Mouse (Mus musculus) heart, adult 2 months (tissue): ENCODE measurements at regions not wholly inside any gene's neighbourhood (a gene's known extent, or its start where the extent isn't known, plus 50 kb on each side); places are given as distances from the start of the nearest gene placed in this dataset.

Experiments used
- DNase-seq, 2 experiments: peaks; one replicate each; pipeline ENCODE4 v3.0.0; 2021
- H3K27ac ChIP-seq: fragments of 200-600 bp; 2 replicates; pipeline ENCODE4 v1.8.1; 2022
- H3K27me3 ChIP-seq: fragments of 200-500 bp; 2 replicates; pipeline ENCODE4 v1.6.1; 2012; ENCODE audit warnings: mild to moderate bottlenecking, low read length, inconsistent platforms, mixed read lengths; ENCODE audit not compliant: control insufficient read depth, insufficient read depth
- H3K36me3 ChIP-seq: fragments of 200-500 bp; 2 replicates; pipeline ENCODE4 v1.6.1; 2012; ENCODE audit warnings: low read length, inconsistent platforms; ENCODE audit not compliant: control insufficient read depth, insufficient read depth
- H3K4me1 ChIP-seq: fragments of 200-500 bp; 2 replicates; pipeline ENCODE4 v1.6.1; 2011; ENCODE audit warnings: low read length; ENCODE audit not compliant: control insufficient read depth, insufficient read depth
- H3K4me3 ChIP-seq: fragments of 200-600 bp; 2 replicates; pipeline ENCODE4 v1.8.1; 2022
- H3K79me2 ChIP-seq: fragments of 200-500 bp; replicated peaks from 2 replicates; pipeline ENCODE4 v1.6.1; 2012; ENCODE audit warnings: mild to moderate bottlenecking, inconsistent platforms, low read length, moderate library complexity, mixed read lengths; ENCODE audit not compliant: control insufficient read depth, insufficient read depth
- H3K9ac ChIP-seq: fragments of 200-500 bp; 2 replicates; pipeline ENCODE4 v1.6.1; 2012; ENCODE audit warnings: low read depth, mild to moderate bottlenecking, control low read depth, inconsistent platforms, low read length, mixed read lengths
- CTCF ChIP-seq: fragments of 200-600 bp; IDR thresholded peaks from 2 replicates; pipeline ENCODE4 v1.8.1; 2022; ENCODE audit warnings: antibody characterized with exemption, mild to moderate bottlenecking, moderate library complexity
- EP300 ChIP-seq: fragments of 200-500 bp; IDR thresholded peaks from 2 replicates; pipeline ENCODE4 v1.6.1; 2011; ENCODE audit warnings: low read depth, low read length, control low read depth; ENCODE audit not compliant: insufficient read depth
- POLR2A ChIP-seq: fragments of 200-500 bp; IDR thresholded peaks from 2 replicates; pipeline ENCODE4 v1.6.1; 2011; ENCODE audit warnings: mild to moderate bottlenecking, low read depth, low read length, control low read depth; ENCODE audit not compliant: insufficient read depth
- WGBS: fragments of 180-500 bp; shearing (Covaris S2); methylation state at CpG from one replicate; pipeline ENCODE4 v1.1.7; 2018; 5-methylcytosine and 5-hydroxymethylcytosine counted together
- intact Hi-C: fragments of 180-260 bp; cut with DNase I; formaldehyde crosslinking; loops from one replicate; pipeline ENCODE4 v1.15.1; 2025

GRCm38 (mm10) chr14:105056171-105056570 is 121.0 kb downstream of the Rbm26 start:
- TF ChIP-seq POLR2A (no peak), CTCF (no peak), EP300 (no peak)
- 70% methylated on average over 6 of the region's 6 CpGs for WGBS
- no peaks in the 10 kb centered on the region for H3K79me2 ChIP-seq

DNA sequence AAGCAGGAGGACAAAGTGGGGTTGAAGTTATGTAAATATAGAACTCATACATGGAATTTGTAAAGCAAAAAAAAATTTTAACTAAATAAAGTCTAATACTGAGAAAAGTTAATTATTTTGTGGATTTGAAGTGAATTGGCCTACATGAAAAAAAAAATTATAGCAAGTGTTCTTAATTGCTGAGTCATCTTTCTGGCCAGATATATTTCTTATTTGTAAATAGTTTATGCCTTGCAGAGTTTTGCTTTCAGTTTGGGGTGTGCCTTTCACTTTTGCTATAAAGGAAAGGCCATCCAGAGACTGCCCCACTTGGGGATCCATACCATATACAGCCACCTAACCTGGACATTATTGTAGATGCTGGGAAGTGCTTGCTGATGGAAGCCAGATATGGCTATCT is 138.3 kb downstream of the Rbm26 start:
- Histone ChIP-seq H3K9ac (no peak overlapping the region), H3K36me3 (no peaks in the 10 kb centered on the region), H3K4me3 (no peak overlapping the region), H3K27ac (no peak overlapping the region), H3K79me2 (no peaks in the 10 kb centered on the region), H3K27me3 (no peaks in the 10 kb centered on the region), H3K4me1 (no peaks in the 10 kb centered on the region)
- DNase-seq: no peak
- TF ChIP-seq CTCF: no peak
- intact Hi-C loops: no loop called here

More at GRCm38 (mm10) chr14:105056171-105056570, 121.0 kb downstream of the Rbm26 start:
- Histone ChIP-seq H3K36me3 (no peaks in the 10 kb centered on the region), H3K9ac (no peak overlapping the region), H3K4me3 (no peak overlapping the region), H3K4me1 (no peaks in the 10 kb centered on the region), H3K27me3 (no peaks in the 10 kb centered on the region), H3K27ac (no peak overlapping the region)
- no peak for DNase-seq
- intact Hi-C loops: no loop called here

- Histone ChIP-seq H3K79me2 (no peaks in the 10 kb centered on the region), H3K27ac (no peak overlapping the region), H3K36me3 (no peaks in the 10 kb centered on the region), H3K9ac (no peak overlapping the region), H3K4me3 (no peak overlapping the region), H3K27me3 (no peaks in the 10 kb centered on the region), H3K4me1 (no peaks in the 10 kb centered on the region)
- intact Hi-C loops: no loop called here
- DNase-seq: no peak
- TF ChIP-seq EP300 (no peak), CTCF (no peak), POLR2A (no peak)
- WGBS: 32% methylated on average over 14 of the region's 14 CpGs
Measured at GRCm38 (mm10) chr14:105034712-105035377, 142.3 kb downstream of the Rbm26 start.

DNA sequence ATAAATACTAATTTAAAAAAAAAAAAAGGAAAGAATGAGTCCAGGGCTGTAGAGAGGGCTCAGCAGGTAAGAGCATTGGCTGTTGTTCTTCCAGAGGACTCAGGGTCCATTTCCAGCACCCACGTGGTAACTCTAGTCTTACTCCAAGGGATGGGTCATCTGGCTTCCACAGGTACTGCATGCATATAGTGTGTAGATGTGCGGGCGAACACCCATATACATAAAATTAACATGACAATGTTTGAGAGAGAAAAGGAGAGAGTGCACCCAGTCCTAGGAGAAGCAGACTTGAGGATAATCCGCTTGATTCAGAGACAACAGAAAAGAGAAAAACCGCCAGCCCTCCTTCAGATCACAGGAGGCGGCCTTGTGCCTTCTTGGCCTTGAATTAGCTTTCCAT is 157.2 kb downstream of the Rbm26 start:
- Histone ChIP-seq H3K9ac (no peak overlapping the region), H3K27ac (no peak overlapping the region), H3K4me3 (no peak overlapping the region), H3K27me3 (no peaks in the 10 kb centered on the region), H3K79me2 (no peaks in the 10 kb centered on the region), H3K36me3 (no peaks in the 10 kb centered on the region), H3K4me1 (no peaks in the 10 kb centered on the region)
- DNase-seq: no peak
- intact Hi-C loops: no loop called here
- WGBS: 68% methylated on average over 6 of the region's 6 CpGs
- TF ChIP-seq EP300 (no peak), POLR2A (no peak), CTCF (no peak)

DNA sequence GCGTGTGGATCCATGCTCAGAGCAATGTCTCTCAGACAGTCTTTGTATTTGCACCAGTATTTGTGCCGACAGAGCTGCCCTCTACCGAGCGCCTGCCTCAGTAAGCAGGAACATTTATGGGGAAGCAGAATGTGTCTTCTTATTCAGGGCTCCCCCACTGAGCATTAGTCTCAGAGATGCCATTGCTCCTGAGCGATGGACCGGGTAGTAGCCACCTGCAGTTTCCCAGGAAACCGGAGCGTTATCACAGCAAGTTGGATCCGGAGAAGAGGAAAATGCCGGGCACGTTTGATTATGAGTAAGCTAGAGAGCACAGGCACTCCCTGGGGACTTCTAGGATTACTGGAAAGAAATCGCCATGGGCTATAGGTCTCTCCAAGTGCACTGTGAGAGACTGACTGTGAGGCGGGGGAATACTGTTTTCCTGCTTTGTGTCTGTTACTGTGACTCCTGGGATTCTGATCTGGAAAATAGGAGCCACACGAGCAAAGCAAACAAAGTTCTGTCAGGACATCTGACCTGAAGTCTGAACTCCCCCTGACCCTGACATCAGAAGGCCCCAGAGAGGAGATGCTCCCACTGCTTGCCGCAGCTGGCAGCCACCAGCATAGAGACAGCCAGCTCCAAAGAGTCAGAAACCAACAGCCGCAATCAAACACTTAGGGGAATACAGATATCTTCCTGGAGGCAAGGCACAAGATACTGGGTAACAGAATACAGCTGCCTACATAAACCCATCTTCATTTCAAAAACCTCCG is 160.9 kb downstream of the Rbm26 start:
- no peak for DNase-seq
- Histone ChIP-seq H3K4me1 (no peaks in the 10 kb centered on the region), H3K4me3 (no peak overlapping the region), H3K27ac (no peak overlapping the region), H3K27me3 (no peaks in the 10 kb centered on the region), H3K79me2 (no peaks in the 10 kb centered on the region), H3K9ac (no peak overlapping the region), H3K36me3 (no peaks in the 10 kb centered on the region)
- 56% methylated on average over 17 of the region's 17 CpGs for WGBS
- TF ChIP-seq CTCF (no peak), POLR2A (no peak), EP300 (no peak)
- intact Hi-C loops: no loop called here

DNA sequence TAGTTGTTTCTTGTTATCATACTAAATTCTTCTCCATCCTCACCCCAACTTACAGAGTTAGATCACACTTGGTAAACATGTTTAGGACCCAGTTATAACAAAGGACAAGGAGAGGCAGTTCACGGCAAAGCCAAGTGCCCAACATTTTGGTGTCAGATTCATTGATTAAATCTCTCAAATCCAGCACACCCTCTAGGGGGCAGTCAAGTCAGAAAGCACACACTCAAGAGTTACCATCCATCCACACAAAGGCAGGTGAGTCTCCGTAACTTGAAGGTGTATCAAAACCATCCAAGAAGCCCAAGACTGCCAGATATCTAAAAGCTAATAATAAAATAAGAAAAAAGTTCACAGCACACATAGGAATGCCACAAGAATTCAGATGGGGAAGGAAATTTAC is 161.8 kb downstream of the Rbm26 start:
- DNase-seq: no peak
- Histone ChIP-seq H3K4me3 (no peak overlapping the region), H3K36me3 (no peaks in the 10 kb centered on the region), H3K27ac (no peak overlapping the region), H3K79me2 (no peaks in the 10 kb centered on the region), H3K9ac (no peak overlapping the region), H3K27me3 (no peaks in the 10 kb centered on the region), H3K4me1 (no peaks in the 10 kb centered on the region)
- WGBS: 78% methylated on average over 2 of the region's 2 CpGs
- TF ChIP-seq EP300: no peak
- TF ChIP-seq POLR2A: no peak
- TF ChIP-seq CTCF: no peak
- intact Hi-C loops: no loop called here
